Mouse (Mus musculus) intestine, embryonic 14.5 days (tissue): ENCODE measurements around the gene Gtf2i. TPM values are rescaled to one million over a fixed set of nuclear protein-coding genes. Genes with fewer than 3 reads are reported as not detected.
"Not testable (repeated sequence)": the region's sequence is repeated elsewhere in the genome, so short reads cannot be mapped to it uniquely, and the experiment has no call there.

ENCODE experiments used
- ATAC-seq: fragments of 200-750 bp; cut with Nextera tagmentation; replicated peaks from 2 replicates; pipeline ENCODE4 v1.8.0; 2017; ENCODE audit warnings: low read depth, moderate number of reproducible peaks, moderate TSS enrichment, moderate library complexity; ENCODE audit not compliant: low FRiP score, low TSS enrichment
- DNase-seq: peaks from one replicate; pipeline ENCODE4 v3.0.0-alpha.2; 2018; ENCODE audit warnings: low spot score
- H3K27ac ChIP-seq: fragments of 300-500 bp; sonication (generic); 2 replicates; pipeline ENCODE4 v1.5.1; 2014; ENCODE audit warnings: low read depth, mild to moderate bottlenecking, control low read depth
- H3K27me3 ChIP-seq: fragments of 300-500 bp; sonication (generic); replicated peaks from 2 replicates; pipeline ENCODE4 v1.6.1; 2014; ENCODE audit warnings: low read length, control low read depth; ENCODE audit not compliant: control insufficient read depth, insufficient read depth
- H3K36me3 ChIP-seq: fragments of 300-500 bp; sonication (generic); 2 replicates; pipeline ENCODE4 v1.6.1; 2014; ENCODE audit warnings: low read length, control low read depth; ENCODE audit not compliant: control insufficient read depth, insufficient read depth
- H3K4me1 ChIP-seq: fragments of 300-500 bp; sonication (generic); replicated peaks from 2 replicates; pipeline ENCODE4 v1.6.1; 2014; ENCODE audit warnings: low read length, control low read depth, mixed read lengths; ENCODE audit not compliant: control insufficient read depth, insufficient read depth
- H3K4me2 ChIP-seq: fragments of 300-500 bp; sonication (generic); 2 replicates; pipeline ENCODE4 v1.6.1; 2014; ENCODE audit warnings: low read length
- H3K4me3 ChIP-seq: fragments of 300-500 bp; sonication (generic); 2 replicates; pipeline ENCODE4 v1.5.1; 2014; ENCODE audit warnings: low read depth, low read length, control low read depth, mixed read lengths
- H3K9ac ChIP-seq: fragments of 300-500 bp; sonication (generic); 2 replicates; pipeline ENCODE4 v1.6.1; 2014; ENCODE audit warnings: mild to moderate bottlenecking, low read length
- H3K9me3 ChIP-seq: fragments of 300-500 bp; sonication (generic); 2 replicates; pipeline ENCODE4 v1.6.1; 2016; ENCODE audit warnings: low read length, control low read depth; ENCODE audit not compliant: control insufficient read depth
- WGBS: fragments of 180-500 bp; shearing (Covaris S2); extraction: QIAGEN DNeasy Blood & Tissue Kit; methylation state at CpG from one replicate; pipeline ENCODE4 v1.1.7; 2014; 5-methylcytosine and 5-hydroxymethylcytosine counted together
- polyA plus RNA-seq: library from polyadenylated mRNA; unstranded; fragments of >200 nt; fragmentation: Nextera tagmentation; extraction: Ambion mirVana; gene quantifications from 2 replicates; pipeline ENCODE4 v1.2.1, GENCODE M21; 2014

The Gtf2i gene
- polyA plus RNA-seq, 1 experiment from 2014 or later, result 145 TPM

GRCm38 (mm10) chr5:134344076-134344475, 29.5 kb upstream of the Gtf2i start:
- H3K9ac ChIP-seq, result no peak overlapping the region
- no peak overlapping the region for H3K4me2 ChIP-seq
- DNase-seq, result no peak
- no peaks in the 10 kb centered on the region for H3K27me3 ChIP-seq
- 76% methylated on average over 8 of the region's 8 CpGs for WGBS
- H3K9me3 ChIP-seq, result no peaks in the 10 kb centered on the region
- ATAC-seq, result no peak
- H3K4me3 ChIP-seq, result no peak overlapping the region
- H3K27ac ChIP-seq, result no peak overlapping the region
- H3K36me3 ChIP-seq, result no peaks in the 10 kb centered on the region
- H3K4me1 ChIP-seq, result no peaks in the 10 kb centered on the region

- not testable (repeated sequence) for ATAC-seq
Observed at GRCm38 (mm10) chr5:134343530-134343929, 29.0 kb upstream of the Gtf2i start.

GRCm38 (mm10) chr5:134342503-134343205, 28.1 kb upstream of the Gtf2i start:
- no peaks in the 10 kb centered on the region for H3K27me3 ChIP-seq
- H3K9me3 ChIP-seq, result no peaks in the 10 kb centered on the region
- no peaks in the 10 kb centered on the region for H3K36me3 ChIP-seq
- DNase-seq (no peak), ATAC-seq (no peak)
- 73% methylated on average over 18 of the region's 18 CpGs for WGBS
- no peak overlapping the region for H3K4me2 ChIP-seq
- no peak overlapping the region for H3K27ac ChIP-seq
- H3K4me1 ChIP-seq, result no peaks in the 10 kb centered on the region
- H3K4me3 ChIP-seq, result no peak overlapping the region
- no peak overlapping the region for H3K9ac ChIP-seq

More at GRCm38 (mm10) chr5:134343530-134343929, 29.0 kb upstream of the Gtf2i start:
- not testable (repeated sequence) for H3K9me3 ChIP-seq, H3K4me1 ChIP-seq, H3K36me3 ChIP-seq, H3K27ac ChIP-seq, H3K27me3 ChIP-seq, DNase-seq, H3K9ac ChIP-seq, H3K4me2 ChIP-seq, H3K4me3 ChIP-seq
- WGBS, result 89% methylated on average over 4 of the region's 4 CpGs

GRCm38 (mm10) chr5:134341721-134342120, 27.2 kb upstream of the Gtf2i start:
- no peaks in the 10 kb centered on the region for H3K36me3 ChIP-seq
- H3K27me3 ChIP-seq, result no peaks in the 10 kb centered on the region
- 91% methylated on average over 5 of the region's 5 CpGs for WGBS
- no peak overlapping the region for H3K27ac ChIP-seq
- no peak overlapping the region for H3K4me3 ChIP-seq
- no peaks in the 10 kb centered on the region for H3K9me3 ChIP-seq
- H3K4me1 ChIP-seq, result no peaks in the 10 kb centered on the region
- no peak overlapping the region for H3K9ac ChIP-seq
- ATAC-seq, result no peak
- no peak for DNase-seq
- H3K4me2 ChIP-seq, result no peak overlapping the region

GRCm38 (mm10) chr5:134341321-134341720, 26.8 kb upstream of the Gtf2i start:
- 72% methylated on average over 10 of the region's 10 CpGs for WGBS
- ATAC-seq (no peak; the same call in 1 of the 2 replicates), DNase-seq (no peak)

GRCm38 (mm10) chr5:134340101-134340522, 25.6 kb upstream of the Gtf2i start:
- H3K9me3 ChIP-seq, result no peaks in the 10 kb centered on the region
- H3K36me3 ChIP-seq, result no peaks in the 10 kb centered on the region
- ATAC-seq (no peak), DNase-seq (no peak)
- H3K4me3 ChIP-seq, result no peak overlapping the region
- H3K4me2 ChIP-seq, result no peak overlapping the region
- H3K9ac ChIP-seq, result no peak overlapping the region
- H3K27ac ChIP-seq, result no peak overlapping the region
- H3K27me3 ChIP-seq, result no peaks in the 10 kb centered on the region
- 37% methylated on average over 6 of the region's 6 CpGs for WGBS
- H3K4me1 ChIP-seq, result no peaks in the 10 kb centered on the region

More at GRCm38 (mm10) chr5:134341321-134341720, 26.8 kb upstream of the Gtf2i start:
- Histone ChIP-seq H3K9ac (no peak overlapping the region), H3K4me1 (no peaks in the 10 kb centered on the region), H3K27ac (no peak overlapping the region), H3K36me3 (no peaks in the 10 kb centered on the region), H3K27me3 (no peaks in the 10 kb centered on the region), H3K4me3 (no peak overlapping the region), H3K4me2 (no peak overlapping the region), H3K9me3 (no peaks in the 10 kb centered on the region)

GRCm38 (mm10) chr5:134337012-134337411, 22.5 kb upstream of the Gtf2i start:
- H3K9me3 ChIP-seq, H3K27me3 ChIP-seq, H3K9ac ChIP-seq, ATAC-seq, H3K4me1 ChIP-seq, H3K4me3 ChIP-seq, H3K36me3 ChIP-seq, DNase-seq, H3K27ac ChIP-seq, H3K4me2 ChIP-seq: not testable (repeated sequence)
- whole genome bisulfite sequencing, result 49% methylated on average over 2 of the region's 2 CpGs

- no peak overlapping the region for H3K4me2 ChIP-seq
- H3K9ac ChIP-seq, result no peak overlapping the region
- DNase-seq (no peak), ATAC-seq (no peak)
- H3K27me3 ChIP-seq, result no peaks in the 10 kb centered on the region
- no peaks in the 10 kb centered on the region for H3K4me1 ChIP-seq
- no peaks in the 10 kb centered on the region for H3K36me3 ChIP-seq
- no peak overlapping the region for H3K4me3 ChIP-seq
- no peak overlapping the region for H3K27ac ChIP-seq
- H3K9me3 ChIP-seq, result no peaks in the 10 kb centered on the region
- 54% methylated on average over 8 of the region's 8 CpGs for WGBS
Observed at GRCm38 (mm10) chr5:134332743-134333142, 18.2 kb upstream of the Gtf2i start.

- Histone ChIP-seq H3K4me3 (no peak overlapping the region), H3K27ac (no peak overlapping the region), H3K9me3 (no peaks in the 10 kb centered on the region), H3K4me2 (no peak overlapping the region), H3K4me1 (no peaks in the 10 kb centered on the region), H3K9ac (no peak overlapping the region), H3K27me3 (no peaks in the 10 kb centered on the region), H3K36me3 (no peaks in the 10 kb centered on the region)
- DNase-seq, result no peak
- 82% methylated on average over 2 of the region's 2 CpGs for WGBS
- no peak for ATAC-seq
Observed at GRCm38 (mm10) chr5:134330082-134330481, 15.5 kb upstream of the Gtf2i start.
